Mouse (Mus musculus) CH12.LX (cell line): ENCODE results near the gene Ppp1r1a. TPM values are rescaled to one million over a fixed set of nuclear protein-coding genes. Genes with fewer than 3 reads are reported as not detected.
A peak's percentile ranks its signal among the peaks of the same experiment; 100 is the strongest.

ENCODE experiments used
- DNase-seq: peaks from one replicate; pipeline ENCODE4 v3.0.0-alpha.2; 2013; ENCODE audit errors: extremely low read depth
- H3K27ac ChIP-seq: 2 replicates; pipeline ENCODE4 v1.5.1; 2012; ENCODE audit warnings: low read depth, mild to moderate bottlenecking, control low read depth, moderate library complexity; ENCODE audit not compliant: insufficient read depth
- H3K27me3 ChIP-seq: replicated peaks from 2 replicates; pipeline ENCODE3; 2012; ENCODE audit warnings: inconsistent platforms
- H3K36me3 ChIP-seq, 2 experiments: replicated peaks in 1 of 2; 2 replicates each; pipeline versions ENCODE3 to v1.6.1; 2012; ENCODE audit warnings: inconsistent platforms in 1 of 2, low read length in 1 of 2, mild to moderate bottlenecking in 1 of 2, mixed read lengths in 1 of 2, moderate library complexity in 1 of 2; ENCODE audit not compliant: control insufficient read depth in 1 of 2, insufficient read depth in 1 of 2
- H3K4me1 ChIP-seq, 2 experiments: 2 replicates each; pipeline ENCODE4 v1.6.1; 2012; ENCODE audit warnings: inconsistent platforms in 1 of 2, moderate library complexity in 1 of 2; ENCODE audit not compliant: insufficient read depth in 2 of 2, control insufficient read depth in 1 of 2
- H3K4me2 ChIP-seq: 2 replicates; pipeline ENCODE4 v1.6.1; 2012; ENCODE audit warnings: low read depth, mild to moderate bottlenecking, control low read depth; ENCODE audit not compliant: poor library complexity, insufficient read depth, severe bottlenecking
- H3K4me3 ChIP-seq, 3 experiments: fragments of 150-350 bp in 1 of 3; sonication (generic) in 1 of 3; replicated peaks in 1 of 3; 2 replicates each; pipeline versions ENCODE3 to v1.5.1; 2011 to 2012; ENCODE audit warnings: low read depth in 2 of 3, low read length in 2 of 3, mild to moderate bottlenecking in 2 of 3, moderate library complexity in 2 of 3, control low read depth in 1 of 3, improper control_type of control experiment in 1 of 3, inconsistent platforms in 1 of 3, mixed read lengths in 1 of 3; ENCODE audit not compliant: poor library complexity in 1 of 3
- H3K79me2 ChIP-seq: replicated peaks from 2 replicates; pipeline ENCODE4 v1.6.1; 2012; ENCODE audit warnings: mild to moderate bottlenecking, moderate library complexity; ENCODE audit not compliant: control insufficient read depth, poor library complexity, insufficient read depth, severe bottlenecking; ENCODE audit errors: extremely low read depth
- H3K9ac ChIP-seq: 2 replicates; pipeline ENCODE4 v1.6.1; 2012; ENCODE audit warnings: low read depth, mild to moderate bottlenecking, control low read depth, moderate library complexity; ENCODE audit not compliant: insufficient read depth
- H3K9me3 ChIP-seq: replicated peaks from 2 replicates; pipeline ENCODE3; 2012; ENCODE audit warnings: low read length, inconsistent platforms, mixed read lengths
- BHLHE40 ChIP-seq: IDR thresholded peaks from 2 replicates; pipeline ENCODE4 v1.6.1; 2011; ENCODE audit warnings: mild to moderate bottlenecking, low read depth, low read length, improper control_type of control experiment
- CTCF ChIP-seq, 2 experiments: IDR thresholded peaks in 1 of 2; conservative IDR thresholded peaks in 1 of 2; 2 replicates each; pipeline ENCODE4 v1.5.1; 2011 to 2012; ENCODE audit warnings: low read depth in 2 of 2, low read length in 2 of 2, improper control_type of control experiment in 1 of 2, inconsistent platforms in 1 of 2, mild to moderate bottlenecking in 1 of 2, moderate library complexity in 1 of 2
- JUN ChIP-seq: IDR thresholded peaks from 2 replicates; pipeline ENCODE4 v1.6.1; 2011; ENCODE audit warnings: low read depth, mild to moderate bottlenecking, low read length, improper control_type of control experiment, moderate library complexity; ENCODE audit not compliant: insufficient read depth
- JUND ChIP-seq: conservative IDR thresholded peaks from 2 replicates; pipeline ENCODE4 v1.6.1; 2011; ENCODE audit warnings: low read depth, low read length, improper control_type of control experiment
- MAFK ChIP-seq: IDR thresholded peaks from 2 replicates; pipeline ENCODE4 v1.6.1; 2011; ENCODE audit warnings: low read length, improper control_type of control experiment; ENCODE audit not compliant: insufficient replicate concordance
- MAZ ChIP-seq: IDR thresholded peaks from 2 replicates; pipeline ENCODE4 v1.6.1; 2012; ENCODE audit warnings: low read depth, mild to moderate bottlenecking, inconsistent platforms, low read length, improper control_type of control experiment, moderate library complexity
- MYC ChIP-seq: IDR thresholded peaks from 2 replicates; pipeline ENCODE4 v1.6.1; 2011; ENCODE audit warnings: low read depth, mild to moderate bottlenecking, improper control_type of control experiment, low read length
- PAX5 ChIP-seq: IDR thresholded peaks from 2 replicates; pipeline ENCODE4 v1.6.1; 2012; ENCODE audit warnings: low read length, inconsistent platforms, mixed read lengths
- RAD21 ChIP-seq: IDR thresholded peaks from 2 replicates; pipeline ENCODE4 v1.6.1; 2011; ENCODE audit warnings: low read depth, mild to moderate bottlenecking, low read length, improper control_type of control experiment, moderate library complexity
- RCOR1 ChIP-seq: conservative IDR thresholded peaks from 2 replicates; pipeline ENCODE4 v1.6.1; 2012; ENCODE audit warnings: low read depth, mild to moderate bottlenecking, inconsistent platforms, low read length, improper control_type of control experiment
- SMC3 ChIP-seq: IDR thresholded peaks from 2 replicates; pipeline ENCODE4 v1.6.1; 2011; ENCODE audit warnings: low read depth, low read length, improper control_type of control experiment
- TCF12 ChIP-seq: IDR thresholded peaks from 2 replicates; pipeline ENCODE4 v1.6.1; 2014; ENCODE audit warnings: low read depth, mild to moderate bottlenecking, inconsistent platforms, low read length, improper control_type of control experiment
- ZKSCAN1 ChIP-seq: IDR thresholded peaks from 2 replicates; pipeline ENCODE4 v1.6.1; 2012; ENCODE audit warnings: low read depth, inconsistent platforms, low read length, improper control_type of control experiment, borderline replicate concordance
- dilution Hi-C: fragments of 300-500 bp; cut with MboI; formaldehyde crosslinking; loops from 2 replicates; pipeline ENCODE4 v1.14.3; 2020; ENCODE audit warnings: low sequenced_read_pairs; ENCODE audit not compliant: extremely low pct_unique_long_range_greater_than_20kb, extremely low pct_ligation_motif_present
- in situ Hi-C: fragments of 300-500 bp; cut with MboI; formaldehyde crosslinking; loops from 3 replicates; pipeline ENCODE4 v1.14.3; 2019; ENCODE audit warnings: low sequenced_read_pairs, low pct_ligation_motif_present, low pct_unique_long_range_greater_than_20kb, mixed read lengths
- polyA plus RNA-seq: library from polyadenylated mRNA; unstranded; fragments of >175 nt; gene quantifications from 2 replicates; pipeline ENCODE4 v1.2.1, GENCODE M21; 2012; ENCODE audit warnings: low read depth; ENCODE audit not compliant: insufficient read length
- total RNA-seq, 2 experiments: library from RNA; depleted of rRNA; stranded (reverse); fragments of 300-350 nt in 1 of 2; fragments of >200 nt in 1 of 2; gene quantifications; 2 replicates each; pipeline ENCODE4 v1.2.3; 2012 to 2014

The Ppp1r1a gene
- total and polyA plus RNA-seq, 3 experiments, result 0.59 TPM; not detected in 2

DNA sequence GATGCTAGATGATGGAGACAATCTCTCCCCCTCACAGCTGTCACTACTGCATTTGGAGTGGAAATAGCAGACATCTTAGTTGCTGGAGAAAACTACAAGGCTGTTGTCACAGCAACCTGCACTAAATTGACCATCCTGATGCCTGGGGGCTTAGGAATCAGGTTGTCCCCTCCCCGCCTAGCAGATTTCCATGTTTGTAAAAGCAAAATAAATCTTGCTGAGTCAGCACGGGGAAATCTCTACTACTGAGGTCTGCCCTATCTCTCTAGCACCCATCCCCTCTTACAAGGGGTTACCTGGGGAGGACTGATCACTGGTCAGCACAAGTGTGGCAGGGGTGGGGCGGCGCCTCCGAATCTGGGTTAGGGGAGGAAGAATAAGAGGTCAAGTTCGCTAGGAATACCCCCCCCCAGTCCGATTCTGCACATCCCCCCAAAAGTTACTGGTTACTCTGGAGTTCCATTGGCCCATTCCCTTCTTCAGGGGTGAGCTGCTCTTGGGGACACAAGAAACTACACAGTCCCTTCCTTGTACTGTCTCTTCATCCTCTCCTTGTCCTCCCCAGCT is 3.7 kb downstream of the Ppp1r1a start:
- DNase-seq, result no peak
- in situ Hi-C loops, result no loop called here
- H3K9me3 ChIP-seq, result no peaks in the 10 kb centered on the region
- H3K4me3 ChIP-seq, result no peak overlapping the region
- TF ChIP-seq ZKSCAN1 (no peak), MAFK (peak; percentile 98), CTCF (conservative IDR thresholded peaks at IDR 0.05 in 1 of 2, IDR thresholded peaks at IDR 0.05 in 1 of 2; ENCODE audit: low read depth in 2 of 2, low read length in 2 of 2) (0 out of 4 replicates have a peak, but pooled peaks of 1 of the 2 experiments have one; percentile 4), RCOR1 (no peak)
- TF ChIP-seq, all 38 proteins: peak for 2
- H3K4me2 ChIP-seq, result no peak overlapping the region
- no peaks in the 10 kb centered on the region for H3K79me2 ChIP-seq
- no peaks in the 10 kb centered on the region for H3K27me3 ChIP-seq
- H3K27ac ChIP-seq, result no peak overlapping the region
- peaks cover 0 to 15% of the 10 kb centered on the region in 2 experiments; a peak in 1 of 4 replicates for H3K4me1 ChIP-seq
- H3K9ac ChIP-seq, result no peak overlapping the region
- dilution Hi-C loops, result no loop called here
- H3K36me3 ChIP-seq, result peaks cover 6 to 48% of the 10 kb centered on the region in 2 experiments

DNA sequence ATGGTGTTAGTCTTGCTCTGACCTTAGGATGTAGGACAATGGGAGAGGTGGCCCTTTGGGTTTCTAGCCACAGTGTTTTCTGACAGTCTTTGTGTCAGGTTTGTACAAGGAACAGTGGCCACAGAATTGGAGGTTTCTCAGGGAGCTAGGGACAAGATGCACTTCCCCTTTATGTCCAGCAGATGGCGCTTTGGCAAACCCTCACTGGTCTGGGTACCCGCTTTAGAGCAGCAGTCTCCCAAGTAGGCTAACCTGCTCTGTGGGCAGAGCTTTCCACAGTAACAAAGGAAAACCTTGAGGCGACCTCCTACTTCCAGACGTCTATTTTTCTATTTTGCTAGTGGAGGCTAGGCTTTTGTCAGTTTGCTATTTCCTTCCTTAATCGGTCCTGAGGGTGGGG is 7.4 kb downstream of the Ppp1r1a start:
- no peaks in the 10 kb centered on the region for H3K9me3 ChIP-seq
- peaks cover 0 to 15% of the 10 kb centered on the region in 2 experiments; a peak in 2 of 4 replicates for H3K4me1 ChIP-seq
- dilution Hi-C loops (no loop called here), in situ Hi-C loops (no loop called here)
- H3K27ac ChIP-seq, result no peak overlapping the region
- TF ChIP-seq MAZ, result 0 out of 2 replicates have a peak, but pooled peaks have one; percentile 26
- TF ChIP-seq JUN, result no peak
- TF ChIP-seq MYC, result no peak
- TF ChIP-seq BHLHE40, result no peak
- 0 out of 2 replicates have a peak, but pooled peaks have one; percentile 17 for TF ChIP-seq TCF12
- TF ChIP-seq SMC3, result peak; percentile 54
- peak; percentile 79 to 100 for TF ChIP-seq CTCF (conservative IDR thresholded peaks at IDR 0.05 in 1 of 2, IDR thresholded peaks at IDR 0.05 in 1 of 2; ENCODE audit: low read depth in 2 of 2, low read length in 2 of 2)
- peak; percentile 45 for TF ChIP-seq RAD21
- H3K4me2 ChIP-seq, result no peak overlapping the region
- no peaks in the 10 kb centered on the region for H3K27me3 ChIP-seq
- no peak overlapping the region for H3K4me3 ChIP-seq
- H3K79me2 ChIP-seq, result no peaks in the 10 kb centered on the region
- H3K9ac ChIP-seq, result no peak overlapping the region
- H3K36me3 ChIP-seq, result peaks cover 39 to 75% of the 10 kb centered on the region in 2 experiments
- peak; percentile 63 for DNase-seq

DNA sequence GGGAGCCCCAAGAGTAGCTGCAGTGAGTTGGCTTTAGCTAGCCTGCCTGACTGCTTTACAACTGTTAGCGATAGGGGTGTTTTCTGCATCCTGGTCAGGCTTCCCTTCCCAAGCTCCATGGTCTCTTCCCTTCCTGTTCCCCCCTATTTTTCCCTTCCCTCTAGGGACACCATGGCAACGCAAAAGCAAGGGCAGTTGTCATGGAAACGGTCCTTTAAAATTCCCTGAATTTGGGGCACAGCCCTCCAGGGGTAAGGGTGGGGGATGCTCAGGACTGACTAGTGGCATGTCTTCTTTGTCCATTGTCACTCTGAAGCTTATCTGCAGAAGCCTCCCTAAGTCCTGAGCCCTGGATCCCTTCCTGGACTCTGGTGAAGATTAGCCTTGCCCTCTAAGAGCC is 14.6 kb downstream of the Ppp1r1a start:
- H3K79me2 ChIP-seq, result no peaks in the 10 kb centered on the region; the same call in 1 of the 2 replicates
- H3K9me3 ChIP-seq, result no peaks in the 10 kb centered on the region
- no peak overlapping the region for H3K4me3 ChIP-seq
- DNase-seq, result no peak
- dilution Hi-C loops, result no loop called here
- in situ Hi-C loops, result no loop called here
- no peaks in the 10 kb centered on the region for H3K27me3 ChIP-seq
- H3K4me2 ChIP-seq, result no peak overlapping the region
- no peak overlapping the region for H3K9ac ChIP-seq
- peaks cover 0 to 30% of the 10 kb centered on the region in 2 experiments; a peak in 2 of 4 replicates for H3K4me1 ChIP-seq
- H3K36me3 ChIP-seq, result peaks cover 77 to 96% of the 10 kb centered on the region in 2 experiments
- TF ChIP-seq PAX5, result no peak
- no peak for TF ChIP-seq JUND
- no peak overlapping the region for H3K27ac ChIP-seq
